Mouse (Mus musculus) G1E (cell line): ENCODE measurements around the gene Fut8. TPM values are rescaled to one million over a fixed set of nuclear protein-coding genes. Genes with fewer than 3 reads are reported as not detected.

Experiments used
- ATAC-seq: 2 replicates; pipeline ENCODE4 v1.8.0; 2016; ENCODE audit warnings: mild to moderate bottlenecking; ENCODE audit not compliant: insufficient number of reproducible peaks, poor library complexity, low FRiP score, severe bottlenecking; ENCODE audit errors: extremely low read depth
- DNase-seq: peaks from one replicate; pipeline ENCODE4 v3.0.0; 2012; ENCODE audit warnings: low spot score
- H3K27me3 ChIP-seq: 2 replicates; pipeline ENCODE4 v1.6.1; 2012; ENCODE audit warnings: mild to moderate bottlenecking, low read length, inconsistent platforms; ENCODE audit not compliant: insufficient read depth
- H3K36me3 ChIP-seq: replicated peaks from 2 replicates; pipeline ENCODE3; 2012; ENCODE audit warnings: mild to moderate bottlenecking, inconsistent platforms
- H3K4me1 ChIP-seq: 2 replicates; pipeline ENCODE4 v1.6.1; 2012; ENCODE audit warnings: low read depth, low read length, inconsistent platforms, mixed read lengths; ENCODE audit not compliant: insufficient read depth
- H3K4me3 ChIP-seq: 2 replicates; pipeline ENCODE4 v1.5.1; 2012; ENCODE audit warnings: low read depth, mild to moderate bottlenecking, inconsistent platforms, low read length, moderate library complexity, mixed read lengths
- H3K9me3 ChIP-seq: replicated peaks from 2 replicates; pipeline ENCODE4 v1.6.1; 2012; ENCODE audit warnings: inconsistent platforms
- CTCF ChIP-seq: IDR thresholded peaks from 2 replicates; pipeline ENCODE4 v1.5.1; 2012; ENCODE audit warnings: low read depth, low read length, inconsistent platforms, mixed read lengths
- GATA1 ChIP-seq: IDR thresholded peaks from 2 replicates; pipeline ENCODE4 v1.6.1; 2012; ENCODE audit warnings: borderline replicate concordance, low read length, inconsistent platforms, mixed read lengths
- GATA2 ChIP-seq: IDR thresholded peaks from 2 replicates; pipeline ENCODE4 v1.6.1; 2012; ENCODE audit warnings: low read depth, low read length, inconsistent platforms, borderline replicate concordance
- POLR2AphosphoS5 ChIP-seq: IDR thresholded peaks from 2 replicates; pipeline ENCODE4 v1.6.1; 2012; ENCODE audit warnings: low read depth, low read length, inconsistent platforms; ENCODE audit not compliant: insufficient replicate concordance
- TAL1 ChIP-seq: conservative IDR thresholded peaks from 2 replicates; pipeline ENCODE4 v1.6.1; 2012; ENCODE audit warnings: low read depth, low read length, inconsistent platforms, mixed read lengths
- polyA plus RNA-seq: library from polyadenylated mRNA; stranded (reverse); fragments of >175 nt; gene quantifications from 2 replicates; pipeline ENCODE4 v1.2.3, GENCODE M21; 2012
- total RNA-seq, 2 experiments: library from RNA; stranded (forward) in 1 of 2; stranded (reverse) in 1 of 2; fragments of 200-1000 nt in 1 of 2; fragments of >200 nt in 1 of 2; fragmentation: Nextera tagmentation in 1 of 2; gene quantifications; 2 replicates each; pipeline ENCODE4 v1.2.3; 2014 to 2017

The Fut8 gene
- total and polyA plus RNA-seq, 3 experiments: 35.8 to 447 (median 251) TPM

- ATAC-seq (no peak), DNase-seq (no peak)
- no peak overlapping the region for H3K4me3 ChIP-seq
- TF ChIP-seq POLR2AphosphoS5: no peak
- no peak for TF ChIP-seq TAL1
- no peak for TF ChIP-seq CTCF
- TF ChIP-seq GATA1: no peak
- no peak for TF ChIP-seq GATA2
- H3K9me3 ChIP-seq: no peaks in the 10 kb centered on the region
- peaks cover 24% of the 10 kb centered on the region for H3K36me3 ChIP-seq
- H3K27me3 ChIP-seq: no peaks in the 10 kb centered on the region
- peaks cover 10% of the 10 kb centered on the region; the same call in 1 of the 2 replicates for H3K4me1 ChIP-seq
These were observed 58.2 kb downstream of the Fut8 start for GRCm38 (mm10) chr12:77296119-77296518.

GRCm38 (mm10) chr12:77297114-77297513, 59.2 kb downstream of the Fut8 start:
- no peak for TF ChIP-seq GATA2
- TF ChIP-seq TAL1: no peak
- TF ChIP-seq POLR2AphosphoS5: no peak
- TF ChIP-seq GATA1: no peak
- TF ChIP-seq CTCF: no peak
- ATAC-seq: no peak
- Histone ChIP-seq H3K27me3 (no peaks in the 10 kb centered on the region), H3K9me3 (no peaks in the 10 kb centered on the region), H3K36me3 (peaks cover 24% of the 10 kb centered on the region), H3K4me1 (peaks cover 10% of the 10 kb centered on the region; the same call in 1 of the 2 replicates), H3K4me3 (no peak overlapping the region)
- DNase-seq: no peak

DNA sequence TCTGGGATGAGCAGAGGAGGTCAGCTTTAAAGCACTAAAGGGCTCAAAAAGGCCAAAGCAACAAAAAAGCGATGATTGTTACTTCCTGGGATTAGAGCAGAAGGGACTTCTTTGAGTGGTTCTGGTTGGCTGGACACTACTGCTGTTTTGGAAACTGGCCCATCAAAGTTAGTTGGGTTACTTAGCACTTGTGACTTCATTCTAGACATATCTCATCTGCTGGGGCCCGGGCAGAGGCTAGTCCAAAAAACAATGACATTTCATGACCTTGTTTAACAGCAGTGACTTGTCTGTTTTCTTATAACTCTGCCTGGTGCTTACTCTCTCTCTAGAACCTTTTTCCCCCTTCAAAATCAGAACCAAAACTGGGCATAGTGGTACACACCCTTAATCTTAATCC, 59.9 kb downstream of the Fut8 start:
- no peak overlapping the region for H3K4me3 ChIP-seq
- peaks cover 10% of the 10 kb centered on the region; the same call in 1 of the 2 replicates for H3K4me1 ChIP-seq
- peaks cover 24% of the 10 kb centered on the region for H3K36me3 ChIP-seq
- TF ChIP-seq GATA1 (no peak), GATA2 (no peak), POLR2AphosphoS5 (no peak), TAL1 (no peak), CTCF (no peak)
- DNase-seq (no peak), ATAC-seq (no peak)
- H3K27me3 ChIP-seq: no peaks in the 10 kb centered on the region
- no peaks in the 10 kb centered on the region for H3K9me3 ChIP-seq

GRCm38 (mm10) chr12:77302011-77302410, 64.1 kb downstream of the Fut8 start:
- peaks cover 26% of the 10 kb centered on the region for H3K36me3 ChIP-seq
- H3K27me3 ChIP-seq: no peaks in the 10 kb centered on the region
- H3K4me1 ChIP-seq: peaks cover 13% of the 10 kb centered on the region; the same call in 1 of the 2 replicates
- ATAC-seq (no peak), DNase-seq (no peak)
- H3K4me3 ChIP-seq: no peak overlapping the region
- TF ChIP-seq GATA2 (no peak), TAL1 (no peak), CTCF (no peak), GATA1 (no peak), POLR2AphosphoS5 (no peak)
- H3K9me3 ChIP-seq: no peaks in the 10 kb centered on the region

GRCm38 (mm10) chr12:77303367-77303766, 65.4 kb downstream of the Fut8 start:
- Histone ChIP-seq H3K4me1 (peaks cover 9% of the 10 kb centered on the region), H3K27me3 (no peaks in the 10 kb centered on the region), H3K9me3 (no peaks in the 10 kb centered on the region), H3K4me3 (no peak overlapping the region), H3K36me3 (peaks cover 15% of the 10 kb centered on the region)
- no peak for DNase-seq
- TF ChIP-seq GATA2 (no peak), POLR2AphosphoS5 (no peak), TAL1 (no peak)
- no peak for ATAC-seq

DNA sequence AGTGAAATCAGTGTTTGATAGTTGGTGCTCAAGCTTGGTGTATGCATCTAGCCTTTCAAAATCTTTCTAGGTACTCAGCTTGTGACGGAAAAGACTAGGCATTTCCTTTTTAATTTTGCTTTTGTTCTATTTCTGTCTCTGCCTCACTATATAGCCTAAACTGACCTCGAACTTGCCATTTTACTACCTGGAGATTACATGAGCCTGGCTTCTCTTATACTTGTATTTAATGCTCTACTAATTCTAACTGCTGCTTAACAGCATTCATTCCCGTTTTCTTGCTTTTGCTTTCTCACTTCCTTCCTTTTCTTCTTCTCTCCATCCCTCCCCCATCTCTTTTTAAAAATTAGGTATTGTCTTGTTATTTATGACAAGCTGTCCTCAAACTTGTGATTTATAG, 67.6 kb downstream of the Fut8 start:
- ATAC-seq (no peak), DNase-seq (no peak)
- H3K4me1 ChIP-seq: peaks cover 7% of the 10 kb centered on the region

More for the DNA sequence above, 67.6 kb downstream of the Fut8 start:
- Histone ChIP-seq H3K9me3 (no peaks in the 10 kb centered on the region), H3K36me3 (peaks cover 13% of the 10 kb centered on the region), H3K4me3 (no peak overlapping the region), H3K27me3 (no peaks in the 10 kb centered on the region)
- TF ChIP-seq POLR2AphosphoS5 (no peak), GATA1 (no peak), CTCF (no peak), TAL1 (no peak), GATA2 (no peak)
